Mouse (Mus musculus) thymus, adult 2 months (tissue): ENCODE results near the gene Arid4b.

Experiments
- CTCF ChIP-seq: fragments of 200-500 bp; IDR thresholded peaks from 2 replicates; pipeline ENCODE4 v1.5.1; 2012; ENCODE audit warnings: mild to moderate bottlenecking, control low read depth, low read length, moderate library complexity, borderline replicate concordance; ENCODE audit not compliant: control insufficient read depth, poor library complexity, insufficient read depth; ENCODE audit errors: extremely low read depth
- POLR2A ChIP-seq: fragments of 200-500 bp; IDR thresholded peaks from 2 replicates; pipeline ENCODE4 v1.6.1; 2012; ENCODE audit warnings: mild to moderate bottlenecking, low read length, control low read depth, moderate library complexity; ENCODE audit not compliant: control insufficient read depth, poor library complexity, insufficient read depth; ENCODE audit errors: extremely low read depth

GRCm38 (mm10) chr13:14064341-14065027, 1.5 kb downstream of the Arid4b start:
- no peak for TF ChIP-seq CTCF
- TF ChIP-seq POLR2A = no peak
